Mouse (Mus musculus): ENCODE measurements around the gene Nrde2. TPM values are rescaled to one million over a fixed set of nuclear protein-coding genes. Genes with fewer than 3 reads are reported as not detected.

The Nrde2 gene
- polyA plus RNA-seq, 1 experiment from 2014 or later: 11.0 TPM

DNA sequence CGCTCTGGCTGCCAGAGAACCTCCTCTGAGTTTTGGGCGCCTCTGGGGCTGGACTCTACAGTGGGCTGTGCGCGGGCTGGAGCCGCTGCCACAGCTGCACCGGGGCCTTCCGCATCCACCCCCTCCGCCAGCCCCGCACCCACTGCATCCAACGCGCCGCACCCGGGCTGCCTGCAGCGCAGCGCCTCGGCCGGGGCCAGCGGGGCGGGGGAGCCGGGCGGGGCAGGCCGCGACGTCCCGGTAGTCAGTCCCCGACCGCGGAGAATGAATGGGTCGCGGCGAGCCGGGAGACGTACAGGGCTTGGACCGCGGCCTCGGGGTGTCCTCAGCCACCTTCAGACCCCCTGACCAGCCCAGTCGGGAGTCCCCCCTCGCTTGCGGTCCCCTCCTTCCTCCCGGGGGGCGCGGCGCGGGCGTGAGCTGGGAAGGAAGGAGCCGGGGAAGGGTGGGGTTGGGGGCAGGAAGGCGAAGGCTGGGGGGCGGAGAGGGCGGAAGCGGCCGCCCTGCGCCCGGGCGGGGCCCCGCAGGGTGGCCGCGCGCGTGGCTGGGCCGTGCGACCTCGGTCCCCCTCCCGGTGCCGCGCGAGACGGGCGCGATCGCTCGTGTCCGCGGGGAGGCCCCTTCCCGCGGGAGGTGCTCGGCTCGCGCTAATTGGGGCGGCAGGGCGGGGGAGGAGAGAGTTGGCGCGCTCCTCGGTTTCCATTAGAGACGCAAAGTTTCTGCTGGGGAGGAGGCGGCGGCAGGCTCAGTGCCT, 40.6 kb upstream of the Nrde2 start:
- under 1% methylated on average over 60 of the region's 86 CpGs for WGBS
- peak overlapping the region; percentile 94 for H3K4me2 ChIP-seq (ENCODE audit: low read depth, low read length)
- H3K36me3 ChIP-seq (replicated peaks; ENCODE audit: control insufficient read depth, insufficient read depth, low read depth, low read length): peaks cover 2% of the 10 kb centered on the region; the same call in 1 of the 2 replicates
- DNase-seq (ENCODE audit: low spot score) (peak; percentile 52), ATAC-seq (replicated peaks; ENCODE audit: insufficient number of reproducible peaks, low FRiP score, low TSS enrichment, low read depth) (peak; percentile 74)
- no peaks in the 10 kb centered on the region; the same call in 1 of the 2 replicates for H3K4me1 ChIP-seq (ENCODE audit: control insufficient read depth, insufficient read depth, low read length)
- no peaks in the 10 kb centered on the region for H3K27me3 ChIP-seq (ENCODE audit: control insufficient read depth, insufficient read depth, low read length)
- H3K27ac ChIP-seq (replicated peaks; ENCODE audit: low read depth, low read length): peak overlapping the region; percentile 57
- H3K9ac ChIP-seq (replicated peaks; ENCODE audit: low read length): peak overlapping the region; percentile 89
- peak overlapping the region; percentile 99 for H3K4me3 ChIP-seq (ENCODE audit: low read depth, low read length)
- no peaks in the 10 kb centered on the region for H3K9me3 ChIP-seq (replicated peaks; ENCODE audit: control insufficient read depth, low read length)

- Histone ChIP-seq H3K4me3 (ENCODE audit: low read depth, low read length) (peak within 1 kb of the TSS; percentile 99), H3K9me3 (replicated peaks; ENCODE audit: control insufficient read depth, low read length) (no peaks in the 10 kb centered on the region), H3K27ac (replicated peaks; ENCODE audit: low read depth, low read length) (peak within 1 kb of the TSS; percentile 57), H3K36me3 (replicated peaks; ENCODE audit: control insufficient read depth, insufficient read depth, low read depth, low read length) (no peaks in the 10 kb centered on the region; the same call in 1 of the 2 replicates), H3K9ac (replicated peaks; ENCODE audit: low read length) (peak within 1 kb of the TSS; percentile 89), H3K4me1 (ENCODE audit: control insufficient read depth, insufficient read depth, low read length) (no peaks in the 10 kb centered on the region; the same call in 1 of the 2 replicates), H3K27me3 (ENCODE audit: control insufficient read depth, insufficient read depth, low read length) (no peaks in the 10 kb centered on the region), H3K4me2 (ENCODE audit: low read depth, low read length) (peak within 1 kb of the TSS; percentile 94)
- WGBS: under 1% methylated on average over 54 of the region's 58 CpGs
- DNase-seq (ENCODE audit: low spot score): peak; percentile 94
- peak; percentile 82 for ATAC-seq (replicated peaks; ENCODE audit: insufficient number of reproducible peaks, low FRiP score, low TSS enrichment, low read depth)
These were observed 39.7 kb upstream of the Nrde2 start, which contains the start of gene Calm1 for GRCm38 (mm10) chr12:100198967-100199660. Gene Calm1 (plus strand): TSS chr12:100199435.

GRCm38 (mm10) chr12:100196786-100197185, 37.3 kb upstream of the Nrde2 start:
- H3K9ac ChIP-seq (replicated peaks; ENCODE audit: low read length): no peak overlapping the region
- DNase-seq (ENCODE audit: low spot score): no peak
- H3K9me3 ChIP-seq (replicated peaks; ENCODE audit: control insufficient read depth, low read length): no peaks in the 10 kb centered on the region
- H3K27me3 ChIP-seq (ENCODE audit: control insufficient read depth, insufficient read depth, low read length): no peaks in the 10 kb centered on the region
- H3K4me2 ChIP-seq (ENCODE audit: low read depth, low read length): no peak overlapping the region
- H3K4me3 ChIP-seq (ENCODE audit: low read depth, low read length): no peak overlapping the region
- ATAC-seq (replicated peaks; ENCODE audit: insufficient number of reproducible peaks, low FRiP score, low TSS enrichment, low read depth): no peak
- WGBS: 64% methylated on average over 7 of the region's 7 CpGs
- H3K36me3 ChIP-seq (replicated peaks; ENCODE audit: control insufficient read depth, insufficient read depth, low read depth, low read length): no peaks in the 10 kb centered on the region
- no peaks in the 10 kb centered on the region for H3K4me1 ChIP-seq (ENCODE audit: control insufficient read depth, insufficient read depth, low read length)
- H3K27ac ChIP-seq (replicated peaks; ENCODE audit: low read depth, low read length): no peak overlapping the region

DNA sequence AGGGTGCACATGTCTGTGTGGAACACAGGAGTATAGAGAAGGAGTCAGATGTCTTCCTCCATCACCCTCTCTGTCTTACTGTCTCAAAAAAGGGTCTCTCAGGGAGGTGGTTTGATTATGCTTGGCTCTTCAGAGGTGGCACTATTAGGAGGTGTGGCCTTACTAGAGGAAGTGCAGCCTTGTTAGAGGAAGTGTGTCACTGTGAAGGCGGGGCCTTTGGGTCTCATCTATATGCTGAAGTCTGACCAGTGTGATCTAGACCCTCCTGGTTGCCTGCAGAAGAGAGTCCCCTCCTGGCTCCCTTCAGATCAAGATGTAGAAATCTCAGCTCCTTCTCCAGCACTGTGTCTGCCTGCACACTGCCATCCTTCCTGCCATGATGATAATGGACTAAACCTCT, 34.7 kb upstream of the Nrde2 start:
- no peak for ATAC-seq (replicated peaks; ENCODE audit: insufficient number of reproducible peaks, low FRiP score, low TSS enrichment, low read depth)
- H3K36me3 ChIP-seq (replicated peaks; ENCODE audit: control insufficient read depth, insufficient read depth, low read depth, low read length): no peaks in the 10 kb centered on the region
- WGBS: 89% methylated on average over 1 of the region's 1 CpGs

GRCm38 (mm10) chr12:100190802-100191201, 31.3 kb upstream of the Nrde2 start:
- Histone ChIP-seq H3K36me3 (replicated peaks; ENCODE audit: control insufficient read depth, insufficient read depth, low read depth, low read length) (no peaks in the 10 kb centered on the region), H3K27me3 (ENCODE audit: control insufficient read depth, insufficient read depth, low read length) (no peaks in the 10 kb centered on the region), H3K9me3 (replicated peaks; ENCODE audit: control insufficient read depth, low read length) (no peaks in the 10 kb centered on the region), H3K4me3 (ENCODE audit: low read depth, low read length) (no peak overlapping the region), H3K9ac (replicated peaks; ENCODE audit: low read length) (no peak overlapping the region), H3K4me1 (ENCODE audit: control insufficient read depth, insufficient read depth, low read length) (no peaks in the 10 kb centered on the region), H3K4me2 (ENCODE audit: low read depth, low read length) (no peak overlapping the region), H3K27ac (replicated peaks; ENCODE audit: low read depth, low read length) (no peak overlapping the region)
- no peak for ATAC-seq (replicated peaks; ENCODE audit: insufficient number of reproducible peaks, low FRiP score, low TSS enrichment, low read depth)
- 81% methylated on average over 6 of the region's 6 CpGs for WGBS
- no peak for DNase-seq (ENCODE audit: low spot score)

More for the DNA sequence above, 34.7 kb upstream of the Nrde2 start:
- no peak overlapping the region for H3K9ac ChIP-seq (replicated peaks; ENCODE audit: low read length)
- no peak overlapping the region for H3K27ac ChIP-seq (replicated peaks; ENCODE audit: low read depth, low read length)
- no peaks in the 10 kb centered on the region for H3K27me3 ChIP-seq (ENCODE audit: control insufficient read depth, insufficient read depth, low read length)
- H3K4me2 ChIP-seq (ENCODE audit: low read depth, low read length): no peak overlapping the region
- H3K4me1 ChIP-seq (ENCODE audit: control insufficient read depth, insufficient read depth, low read length): no peaks in the 10 kb centered on the region
- DNase-seq (ENCODE audit: low spot score): no peak
- H3K9me3 ChIP-seq (replicated peaks; ENCODE audit: control insufficient read depth, low read length): no peaks in the 10 kb centered on the region
- no peak overlapping the region for H3K4me3 ChIP-seq (ENCODE audit: low read depth, low read length)

- Histone ChIP-seq H3K9me3 (replicated peaks; ENCODE audit: control insufficient read depth, low read length) (no peaks in the 10 kb centered on the region), H3K4me3 (ENCODE audit: low read depth, low read length) (peak overlapping the region; percentile 35), H3K4me1 (ENCODE audit: control insufficient read depth, insufficient read depth, low read length) (no peaks in the 10 kb centered on the region), H3K27me3 (ENCODE audit: control insufficient read depth, insufficient read depth, low read length) (no peaks in the 10 kb centered on the region), H3K36me3 (replicated peaks; ENCODE audit: control insufficient read depth, insufficient read depth, low read depth, low read length) (no peaks in the 10 kb centered on the region), H3K27ac (replicated peaks; ENCODE audit: low read depth, low read length) (peak overlapping the region; percentile 57; the same call in 1 of the 2 replicates), H3K9ac (replicated peaks; ENCODE audit: low read length) (peak overlapping the region; percentile 58), H3K4me2 (ENCODE audit: low read depth, low read length) (peak overlapping the region; percentile 51)
- DNase-seq (ENCODE audit: low spot score): peak; percentile 54
- WGBS: 1% methylated on average over 28 of the region's 29 CpGs
- no peak for ATAC-seq (replicated peaks; ENCODE audit: insufficient number of reproducible peaks, low FRiP score, low TSS enrichment, low read depth)
These were observed 28.4 kb upstream of the Nrde2 start for GRCm38 (mm10) chr12:100187756-100188430.

DNA sequence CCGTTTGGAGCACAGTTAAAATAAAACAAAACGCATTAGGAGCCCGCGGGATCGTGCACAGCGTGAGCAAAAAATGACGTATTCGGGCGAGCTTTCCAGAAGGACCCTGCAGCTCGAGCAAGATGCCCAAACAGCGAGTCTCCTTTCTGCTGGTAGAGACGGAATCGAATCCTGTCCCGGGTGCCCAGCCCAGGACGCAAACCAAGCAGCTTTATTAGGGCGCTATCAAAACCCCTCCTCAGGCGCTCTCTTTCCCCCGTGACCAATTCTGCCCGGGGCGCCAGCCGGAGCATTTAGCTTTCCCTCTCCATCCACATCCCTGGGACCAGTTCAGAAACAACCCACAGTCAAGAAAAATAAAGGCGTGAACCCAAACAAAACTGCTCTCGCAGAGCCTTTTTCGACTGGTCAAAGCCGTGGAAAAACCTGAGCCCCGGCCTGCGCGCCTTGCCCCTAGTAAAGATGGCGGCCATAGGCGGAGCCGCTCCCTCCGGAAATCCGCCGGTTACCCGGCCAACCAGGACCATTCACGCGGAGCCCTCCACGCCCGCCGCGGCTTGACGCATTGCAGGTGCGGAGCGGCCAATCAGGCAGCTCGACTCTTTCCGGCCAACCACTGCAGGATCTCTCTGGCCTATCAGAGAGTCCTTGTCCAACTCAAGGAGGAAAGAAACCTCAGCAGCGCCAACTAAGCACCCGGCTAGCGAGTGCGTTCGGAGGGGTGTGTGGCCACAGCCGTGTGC, 27.7 kb upstream of the Nrde2 start:
- H3K4me1 ChIP-seq (ENCODE audit: control insufficient read depth, insufficient read depth, low read length): no peaks in the 10 kb centered on the region
- ATAC-seq (replicated peaks; ENCODE audit: insufficient number of reproducible peaks, low FRiP score, low TSS enrichment, low read depth): peak; percentile 99
- DNase-seq (ENCODE audit: low spot score): peak; percentile 99

More for the DNA sequence above, 27.7 kb upstream of the Nrde2 start:
- Histone ChIP-seq H3K9ac (replicated peaks; ENCODE audit: low read length) (peak overlapping the region; percentile 78), H3K9me3 (replicated peaks; ENCODE audit: control insufficient read depth, low read length) (no peaks in the 10 kb centered on the region), H3K4me3 (ENCODE audit: low read depth, low read length) (peak overlapping the region; percentile 55), H3K27ac (replicated peaks; ENCODE audit: low read depth, low read length) (peak overlapping the region; percentile 93), H3K36me3 (replicated peaks; ENCODE audit: control insufficient read depth, insufficient read depth, low read depth, low read length) (no peaks in the 10 kb centered on the region), H3K4me2 (ENCODE audit: low read depth, low read length) (peak overlapping the region; percentile 52), H3K27me3 (ENCODE audit: control insufficient read depth, insufficient read depth, low read length) (no peaks in the 10 kb centered on the region)
- under 1% methylated on average over 52 of the region's 52 CpGs for whole genome bisulfite sequencing
